Mouse (Mus musculus): ENCODE data around the gene Trpv2. TPM values are rescaled to one million over a fixed set of nuclear protein-coding genes. Genes with fewer than 3 reads are reported as not detected.
A peak's percentile ranks its signal among the peaks of the same experiment; 100 is the strongest.

The Trpv2 gene
- total RNA-seq, 2 experiments from 2014 or later: 4.2 to 7.7 TPM

- ATAC-seq (replicated peaks; ENCODE audit: low FRiP score, poor library complexity, severe bottlenecking): no peak
These were observed 17.1 kb upstream of the Trpv2 start for GRCm38 (mm10) chr11:62557205-62557604.

GRCm38 (mm10) chr11:62558152-62558551 is 16.1 kb upstream of the Trpv2 start:
- no peak for ATAC-seq (replicated peaks; ENCODE audit: low FRiP score, poor library complexity, severe bottlenecking)

GRCm38 (mm10) chr11:62558961-62559646 is 15.2 kb upstream of the Trpv2 start:
- no peak for ATAC-seq (replicated peaks; ENCODE audit: low FRiP score, poor library complexity, severe bottlenecking)

GRCm38 (mm10) chr11:62560463-62561016 is 13.7 kb upstream of the Trpv2 start:
- peak; percentile 32 for ATAC-seq (replicated peaks; ENCODE audit: low FRiP score, poor library complexity, severe bottlenecking)

GRCm38 (mm10) chr11:62563590-62563989 is 10.7 kb upstream of the Trpv2 start:
- ATAC-seq (replicated peaks; ENCODE audit: low FRiP score, poor library complexity, severe bottlenecking): no peak

- no peak; the same call in 1 of the 2 replicates for ATAC-seq (replicated peaks; ENCODE audit: low FRiP score, poor library complexity, severe bottlenecking)
These were observed 8.5 kb upstream of the Trpv2 start for GRCm38 (mm10) chr11:62565747-62566146.

GRCm38 (mm10) chr11:62566211-62566610 is 8.1 kb upstream of the Trpv2 start:
- no peak for ATAC-seq (replicated peaks; ENCODE audit: low FRiP score, poor library complexity, severe bottlenecking)

GRCm38 (mm10) chr11:62568300-62568699 is 6.0 kb upstream of the Trpv2 start:
- ATAC-seq (replicated peaks; ENCODE audit: low FRiP score, poor library complexity, severe bottlenecking): no peak

GRCm38 (mm10) chr11:62574703-62575085 is 408 bp downstream of the Trpv2 start:
- no peak for ATAC-seq (replicated peaks; ENCODE audit: low FRiP score, poor library complexity, severe bottlenecking)

GRCm38 (mm10) chr11:62575297-62575658 is 992 bp downstream of the Trpv2 start:
- peak; percentile 87 for ATAC-seq (replicated peaks; ENCODE audit: low FRiP score, poor library complexity, severe bottlenecking)

GRCm38 (mm10) chr11:62575659-62576438 is 1.6 kb downstream of the Trpv2 start:
- ATAC-seq (replicated peaks; ENCODE audit: low FRiP score, poor library complexity, severe bottlenecking): peak; percentile 89

- peak; percentile 40 for ATAC-seq (replicated peaks; ENCODE audit: low FRiP score, poor library complexity, severe bottlenecking)
These were observed 2.4 kb downstream of the Trpv2 start for GRCm38 (mm10) chr11:62576530-62577152.

- no peak for ATAC-seq (replicated peaks; ENCODE audit: low FRiP score, poor library complexity, severe bottlenecking)
These were observed 8.7 kb downstream of the Trpv2 start for GRCm38 (mm10) chr11:62583031-62583430.

GRCm38 (mm10) chr11:62584671-62585206 is 10.5 kb downstream of the Trpv2 start:
- no peak for ATAC-seq (replicated peaks; ENCODE audit: low FRiP score, poor library complexity, severe bottlenecking)

GRCm38 (mm10) chr11:62587034-62587433 is 12.7 kb downstream of the Trpv2 start:
- no peak for ATAC-seq (replicated peaks; ENCODE audit: low FRiP score, poor library complexity, severe bottlenecking)

GRCm38 (mm10) chr11:62589391-62589790 is 15.1 kb downstream of the Trpv2 start:
- no peak for ATAC-seq (replicated peaks; ENCODE audit: low FRiP score, poor library complexity, severe bottlenecking)

- no peak for ATAC-seq (replicated peaks; ENCODE audit: low FRiP score, poor library complexity, severe bottlenecking)
These were observed 16.7 kb downstream of the Trpv2 start for GRCm38 (mm10) chr11:62591026-62591425.

- ATAC-seq (replicated peaks; ENCODE audit: low FRiP score, poor library complexity, severe bottlenecking): no peak
These were observed 17.8 kb downstream of the Trpv2 start for GRCm38 (mm10) chr11:62591904-62592575.

GRCm38 (mm10) chr11:62598571-62598970 is 24.3 kb downstream of the Trpv2 start:
- ATAC-seq (replicated peaks; ENCODE audit: low FRiP score, poor library complexity, severe bottlenecking): no peak

All from erythroblast, adult 5-6 weeks (primary cell).